In the genomic region with DNA sequence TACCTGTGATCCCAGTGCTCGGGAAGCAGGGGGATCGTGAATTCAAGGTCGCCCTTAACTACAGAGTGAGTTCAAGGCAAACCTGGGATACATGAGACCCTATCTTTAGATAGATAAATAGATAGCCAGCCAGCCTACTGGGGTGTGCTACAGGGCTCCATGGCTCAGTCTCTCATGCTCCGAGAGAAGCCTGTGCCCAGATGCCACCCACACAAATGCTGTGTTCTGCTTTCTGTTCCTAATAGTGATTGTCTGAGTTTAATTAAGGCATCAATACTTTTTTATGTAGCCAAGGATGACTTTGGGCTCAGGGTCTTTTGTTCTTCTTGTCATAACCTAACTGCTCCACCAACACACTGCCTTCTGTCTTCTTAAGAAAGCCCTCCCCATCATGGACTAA, we compare ENCODE assay signal across 26 mouse cellular contexts. TPM values are rescaled to one million over a fixed set of nuclear protein-coding genes. Genes with fewer than 3 reads are reported as not detected.
"Had no signal": no experiment of that assay in that cellular context is flagged by ENCODE, and none has a peak within 500 bp of the region (broad histone marks: within the 10 kb centered on the region; RNA-seq: fewer than 3 reads in every experiment).

No protein-coding gene starts in this region.

- ATAC-seq: intestine, postnatal 0 days; liver, embryonic 12.5 days; midbrain, embryonic 15.5 days had no signal

- H3K36me3 ChIP-seq: limb, embryonic 10.5 days; limb, embryonic 13.5 days; liver, embryonic 12.5 days; liver, embryonic 15.5 days; lung, embryonic 15.5 days; midbrain, embryonic 12.5 days; midbrain, embryonic 15.5 days; neural tube, embryonic 12.5 days; neural tube, embryonic 15.5 days; stomach, embryonic 15.5 days had no signal

- DNase-seq: kidney, adult 2 months; kidney, postnatal 10 days; kidney, postnatal 36 days; liver; lung, adult 18-20 months; lung, postnatal 10 days; lung, postnatal 4 days; right cerebral cortex, adult 18-20 months; right cerebral cortex, postnatal 14 days; right cerebral cortex, postnatal 4 days; thymus, postnatal 25 days had no signal

- H3K4me2 ChIP-seq: limb, embryonic 13.5 days; liver, embryonic 12.5 days; liver, embryonic 15.5 days; lung, embryonic 15.5 days; midbrain, embryonic 12.5 days; midbrain, embryonic 15.5 days; neural tube, embryonic 12.5 days; neural tube, embryonic 15.5 days; stomach, embryonic 15.5 days had no signal

- H3K27me3 ChIP-seq: limb, embryonic 13.5 days; liver, embryonic 15.5 days; lung, embryonic 15.5 days; midbrain, embryonic 12.5 days; midbrain, embryonic 15.5 days; neural tube, embryonic 12.5 days; neural tube, embryonic 15.5 days; stomach, embryonic 15.5 days had no signal

- H3K4me3 ChIP-seq: limb, embryonic 10.5 days; limb, embryonic 13.5 days; liver, embryonic 12.5 days; liver, embryonic 15.5 days; lung, embryonic 15.5 days; midbrain, embryonic 12.5 days; midbrain, embryonic 15.5 days; neural tube, embryonic 12.5 days; neural tube, embryonic 15.5 days; stomach, embryonic 15.5 days had no signal

- H3K27ac ChIP-seq: limb, embryonic 10.5 days; limb, embryonic 13.5 days; liver, embryonic 12.5 days; liver, embryonic 15.5 days; lung, embryonic 15.5 days; midbrain, embryonic 12.5 days; midbrain, embryonic 15.5 days; neural tube, embryonic 12.5 days; neural tube, embryonic 15.5 days; stomach, embryonic 15.5 days had no signal

- H3K9me3 ChIP-seq: limb, embryonic 10.5 days; limb, embryonic 13.5 days; liver, embryonic 12.5 days; liver, embryonic 15.5 days; lung, embryonic 15.5 days; midbrain, embryonic 12.5 days; midbrain, embryonic 15.5 days; neural tube, embryonic 12.5 days; neural tube, embryonic 15.5 days; stomach, embryonic 15.5 days had no signal

- H3K4me1 ChIP-seq: liver, embryonic 15.5 days had no signal

- H3K9ac ChIP-seq: limb, embryonic 13.5 days; liver, embryonic 12.5 days; liver, embryonic 15.5 days; lung, embryonic 15.5 days; midbrain, embryonic 12.5 days; midbrain, embryonic 15.5 days; neural tube, embryonic 12.5 days; neural tube, embryonic 15.5 days; stomach, embryonic 15.5 days had no signal

RNA-seq across cellular contexts. Expression of a gene that starts 2.2 kb away (rescaled TPM):
- total RNA-seq: left cerebral cortex, adult 18-20 months; left cerebral cortex, postnatal 25 days; megakaryocyte progenitor cell, adult 5-6 weeks had no signal
- polyA plus RNA-seq: intestine, embryonic 14.5 days; limb, embryonic 10.5 days; liver, embryonic 12.5 days; liver, embryonic 15.5 days; midbrain, embryonic 12.5 days; midbrain, embryonic 15.5 days; neural tube, embryonic 12.5 days had no signal
